Mouse (Mus musculus) telencephalon, adult 2 months (tissue): ENCODE measurements at regions not wholly inside any gene's neighbourhood (a gene's known extent, or its start where the extent isn't known, plus 50 kb on each side); places are given as distances from the start of the nearest gene placed in this dataset.

Source experiments
- DNase-seq: peaks from one replicate; pipeline ENCODE4 v3.0.0-alpha.2; 2011; ENCODE audit warnings: low read depth, low spot score

GRCm38 (mm10) chr8:92302694-92303093 is 54.7 kb upstream of the Irx5 start:
- DNase-seq, result no peak

GRCm38 (mm10) chr8:92301029-92301428 is 56.4 kb upstream of the Irx5 start:
- no peak for DNase-seq

- DNase-seq, result no peak
Observed at GRCm38 (mm10) chr8:92286841-92287811, 70.3 kb upstream of the Irx5 start.

GRCm38 (mm10) chr8:92275755-92276154 is 81.7 kb upstream of the Irx5 start:
- no peak for DNase-seq

GRCm38 (mm10) chr8:92272726-92273125 is 84.7 kb upstream of the Irx5 start:
- DNase-seq, result no peak

GRCm38 (mm10) chr8:92272073-92272472 is 85.4 kb upstream of the Irx5 start:
- no peak for DNase-seq

GRCm38 (mm10) chr8:92270636-92271035 is 86.8 kb upstream of the Irx5 start:
- no peak for DNase-seq

GRCm38 (mm10) chr8:92267415-92267814 is 90.0 kb upstream of the Irx5 start:
- DNase-seq, result no peak

GRCm38 (mm10) chr8:92260056-92260455 is 97.4 kb upstream of the Irx5 start:
- DNase-seq, result no peak

GRCm38 (mm10) chr8:92258258-92258657 is 99.2 kb upstream of the Irx5 start:
- DNase-seq, result no peak

- DNase-seq, result peak; percentile 77
Observed at GRCm38 (mm10) chr8:92252597-92253375, 104.6 kb upstream of the Irx5 start.

GRCm38 (mm10) chr8:92246301-92246700 is 111.1 kb upstream of the Irx5 start:
- no peak for DNase-seq

GRCm38 (mm10) chr8:92240686-92241275 is 116.6 kb upstream of the Irx5 start:
- no peak for DNase-seq

GRCm38 (mm10) chr8:92231326-92232225 is 125.8 kb upstream of the Irx5 start:
- DNase-seq, result no peak

GRCm38 (mm10) chr8:92229526-92229925 is 127.9 kb upstream of the Irx5 start:
- DNase-seq, result no peak

- DNase-seq, result peak; percentile 40
Observed at GRCm38 (mm10) chr8:92224929-92225328, 132.5 kb upstream of the Irx5 start.

- no peak for DNase-seq
Observed at GRCm38 (mm10) chr8:92222992-92223391, 134.4 kb upstream of the Irx5 start.

GRCm38 (mm10) chr8:92219181-92219890 is 138.1 kb upstream of the Irx5 start:
- DNase-seq, result no peak

GRCm38 (mm10) chr8:92217521-92217920 is 139.9 kb upstream of the Irx5 start:
- DNase-seq, result no peak

- DNase-seq, result no peak
Observed at GRCm38 (mm10) chr8:92216176-92216575, 141.2 kb upstream of the Irx5 start.
